Mouse (Mus musculus): ENCODE measurements around the gene F10. TPM values are rescaled to one million over a fixed set of nuclear protein-coding genes. Genes with fewer than 3 reads are reported as not detected.

Gene F10
- polyA plus RNA-seq, 1 experiment from 2014 or later = 0.88 TPM

DNA sequence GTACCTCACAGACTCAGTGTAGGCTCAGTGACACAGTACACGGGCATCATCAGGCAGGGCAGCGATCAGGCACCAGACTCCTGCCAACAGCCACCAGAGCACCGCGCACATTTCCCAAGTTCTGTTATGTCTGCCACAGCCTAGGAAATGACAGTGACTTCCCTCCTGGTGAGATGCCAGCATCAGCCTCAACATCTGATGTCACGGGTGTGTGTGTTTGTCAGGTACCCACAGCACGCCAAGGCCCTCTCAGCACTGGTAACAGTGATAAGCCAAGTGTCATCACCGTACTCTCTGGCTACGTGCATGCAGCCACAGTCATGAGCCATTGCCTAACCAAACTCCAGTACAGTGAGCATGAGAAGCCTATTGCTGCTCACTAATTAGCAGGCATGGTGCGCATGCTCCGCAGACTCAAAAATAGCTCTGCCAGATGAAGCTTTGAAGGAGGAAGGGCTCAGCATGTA lies 729 bp upstream of the F10 start:
- H3K9me3 ChIP-seq (ENCODE audit: control insufficient read depth, low read depth, low read length) = no peaks in the 10 kb centered on the region
- no peaks in the 10 kb centered on the region for H3K4me1 ChIP-seq (ENCODE audit: control insufficient read depth, insufficient read depth, low read length)
- no peaks in the 10 kb centered on the region for H3K27me3 ChIP-seq (ENCODE audit: control insufficient read depth, insufficient read depth, low read length)
- no peak overlapping the region for H3K4me3 ChIP-seq (ENCODE audit: low read depth, low read length)
- H3K4me2 ChIP-seq (replicated peaks; ENCODE audit: low read depth, low read length) = no peak overlapping the region
- no peaks in the 10 kb centered on the region for H3K36me3 ChIP-seq (ENCODE audit: control insufficient read depth, insufficient read depth, low read length)
- WGBS = 89% methylated on average over 10 of the region's 10 CpGs
- no peak overlapping the region for H3K9ac ChIP-seq (replicated peaks; ENCODE audit: low read depth, low read length)
- ATAC-seq (ENCODE audit: insufficient number of reproducible peaks, insufficient read depth, low FRiP score, low read depth) = no peak
- H3K27ac ChIP-seq (ENCODE audit: low read length) = no peak overlapping the region

DNA sequence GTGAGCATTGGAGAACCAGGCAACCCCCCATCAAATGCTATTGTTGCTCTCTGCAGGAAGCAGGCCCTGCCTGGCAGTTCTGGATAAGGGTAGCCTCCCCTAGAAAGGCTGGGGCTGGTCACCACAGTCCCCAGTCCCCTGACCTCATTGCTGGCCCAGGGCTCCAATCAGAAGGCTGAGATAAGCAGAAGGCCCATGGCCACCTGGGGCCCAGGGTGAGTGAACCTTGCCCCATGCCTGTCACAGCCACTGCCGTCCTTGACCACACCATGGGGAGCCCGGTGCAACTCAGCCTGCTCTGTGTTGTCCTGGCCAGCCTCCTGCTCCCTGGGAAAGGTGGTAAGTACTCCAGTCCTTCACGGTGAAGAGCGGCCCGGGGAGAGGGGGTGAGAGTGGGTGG lies 461 bp downstream of the F10 start:
- Histone ChIP-seq H3K27ac (ENCODE audit: low read length) (no peak overlapping the region), H3K4me3 (ENCODE audit: low read depth, low read length) (no peak overlapping the region), H3K36me3 (ENCODE audit: control insufficient read depth, insufficient read depth, low read length) (no peaks in the 10 kb centered on the region), H3K4me1 (ENCODE audit: control insufficient read depth, insufficient read depth, low read length) (no peaks in the 10 kb centered on the region), H3K9ac (replicated peaks; ENCODE audit: low read depth, low read length) (no peak overlapping the region), H3K9me3 (ENCODE audit: control insufficient read depth, low read depth, low read length) (no peaks in the 10 kb centered on the region), H3K4me2 (replicated peaks; ENCODE audit: low read depth, low read length) (no peak overlapping the region), H3K27me3 (ENCODE audit: control insufficient read depth, insufficient read depth, low read length) (no peaks in the 10 kb centered on the region)
- ATAC-seq (ENCODE audit: insufficient number of reproducible peaks, insufficient read depth, low FRiP score, low read depth) = no peak
- 39% methylated on average over 5 of the region's 5 CpGs for WGBS

DNA sequence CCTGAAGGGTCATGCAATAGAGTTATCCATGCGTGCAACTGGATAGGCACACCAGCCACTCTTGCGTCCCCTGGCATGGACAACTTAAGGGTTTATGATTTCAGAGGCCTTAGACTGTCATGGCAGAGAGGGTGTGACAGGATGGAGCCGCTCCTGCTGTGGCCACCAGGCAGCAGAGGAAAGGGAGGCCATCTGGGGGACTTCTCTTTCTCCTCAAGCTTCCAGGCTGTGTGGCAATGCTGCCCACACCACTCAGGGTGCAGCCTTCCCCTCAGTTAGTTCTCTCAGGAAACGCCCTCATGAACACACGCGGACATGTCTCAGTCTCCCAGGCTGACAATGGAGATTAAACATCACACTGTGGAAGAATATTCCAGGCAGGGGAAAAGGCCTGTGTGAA lies 1.9 kb downstream of the F10 start:
- WGBS = 89% methylated on average over 6 of the region's 6 CpGs
- no peak overlapping the region for H3K4me2 ChIP-seq (replicated peaks; ENCODE audit: low read depth, low read length)
- no peak overlapping the region for H3K27ac ChIP-seq (ENCODE audit: low read length)
- H3K4me1 ChIP-seq (ENCODE audit: control insufficient read depth, insufficient read depth, low read length) = no peaks in the 10 kb centered on the region
- H3K9ac ChIP-seq (replicated peaks; ENCODE audit: low read depth, low read length) = no peak overlapping the region
- H3K27me3 ChIP-seq (ENCODE audit: control insufficient read depth, insufficient read depth, low read length) = no peaks in the 10 kb centered on the region
- H3K4me3 ChIP-seq (ENCODE audit: low read depth, low read length) = no peak overlapping the region
- no peaks in the 10 kb centered on the region for H3K36me3 ChIP-seq (ENCODE audit: control insufficient read depth, insufficient read depth, low read length)
- H3K9me3 ChIP-seq (ENCODE audit: control insufficient read depth, low read depth, low read length) = no peaks in the 10 kb centered on the region
- no peak for ATAC-seq (ENCODE audit: insufficient number of reproducible peaks, insufficient read depth, low FRiP score, low read depth)

DNA sequence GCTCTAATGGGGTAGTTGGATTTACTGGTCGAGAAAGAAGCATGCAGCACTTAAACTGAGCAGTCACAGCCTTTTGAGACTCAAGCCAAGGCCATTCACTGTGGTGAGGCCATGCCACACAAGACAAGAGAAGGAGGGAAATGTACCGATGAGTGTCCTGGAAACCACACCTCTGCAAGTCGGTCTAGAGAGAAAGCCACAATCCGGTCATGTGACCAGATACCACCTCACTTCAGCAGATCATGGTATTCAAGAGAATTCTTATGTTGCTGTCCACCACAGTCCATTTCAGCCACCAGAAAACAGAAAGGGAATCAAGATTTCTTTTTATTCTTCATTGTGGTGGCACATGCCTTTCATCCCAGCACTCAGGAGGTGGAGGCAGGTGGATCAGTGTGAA lies 4.4 kb downstream of the F10 start:
- H3K27me3 ChIP-seq (ENCODE audit: control insufficient read depth, insufficient read depth, low read length) = no peaks in the 10 kb centered on the region
- WGBS = 83% methylated on average over 4 of the region's 4 CpGs
- ATAC-seq (ENCODE audit: insufficient number of reproducible peaks, insufficient read depth, low FRiP score, low read depth) = no peak

DNA sequence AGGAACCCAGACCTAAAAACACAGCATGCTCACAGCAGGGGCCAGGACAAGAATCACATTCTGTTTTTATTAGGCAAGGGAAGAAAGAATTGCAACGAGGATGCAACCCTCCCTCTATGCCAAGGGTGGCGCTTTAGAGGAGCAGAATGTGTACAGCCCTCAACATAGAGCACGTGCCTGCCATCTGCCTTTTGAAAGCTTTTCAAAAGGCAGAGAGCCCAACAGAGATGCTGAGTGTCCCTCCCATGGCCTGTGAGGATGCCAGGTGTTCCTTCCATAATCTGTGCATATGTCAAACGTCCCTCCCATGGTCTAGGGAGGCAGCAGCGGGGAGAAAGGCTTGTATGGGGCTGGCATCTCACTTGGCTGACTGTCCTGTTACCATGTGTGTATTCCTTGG lies 10.5 kb downstream of the F10 start:
- Histone ChIP-seq H3K9me3 (ENCODE audit: control insufficient read depth, low read depth, low read length) (no peaks in the 10 kb centered on the region), H3K4me3 (ENCODE audit: low read depth, low read length) (no peak overlapping the region), H3K27me3 (ENCODE audit: control insufficient read depth, insufficient read depth, low read length) (no peaks in the 10 kb centered on the region), H3K36me3 (ENCODE audit: control insufficient read depth, insufficient read depth, low read length) (no peaks in the 10 kb centered on the region), H3K4me2 (replicated peaks; ENCODE audit: low read depth, low read length) (no peak overlapping the region), H3K4me1 (ENCODE audit: control insufficient read depth, insufficient read depth, low read length) (no peaks in the 10 kb centered on the region), H3K27ac (ENCODE audit: low read length) (no peak overlapping the region), H3K9ac (replicated peaks; ENCODE audit: low read depth, low read length) (no peak overlapping the region)
- WGBS = 63% methylated on average over 5 of the region's 5 CpGs
- ATAC-seq (ENCODE audit: insufficient number of reproducible peaks, insufficient read depth, low FRiP score, low read depth) = no peak

More for the DNA sequence above, 4.4 kb downstream of the F10 start:
- no peak overlapping the region for H3K4me2 ChIP-seq (replicated peaks; ENCODE audit: low read depth, low read length)
- H3K27ac ChIP-seq (ENCODE audit: low read length) = no peak overlapping the region
- H3K36me3 ChIP-seq (ENCODE audit: control insufficient read depth, insufficient read depth, low read length) = no peaks in the 10 kb centered on the region
- H3K4me3 ChIP-seq (ENCODE audit: low read depth, low read length) = no peak overlapping the region
- no peak overlapping the region for H3K9ac ChIP-seq (replicated peaks; ENCODE audit: low read depth, low read length)
- H3K4me1 ChIP-seq (ENCODE audit: control insufficient read depth, insufficient read depth, low read length) = no peaks in the 10 kb centered on the region
- no peaks in the 10 kb centered on the region for H3K9me3 ChIP-seq (ENCODE audit: control insufficient read depth, low read depth, low read length)

DNA sequence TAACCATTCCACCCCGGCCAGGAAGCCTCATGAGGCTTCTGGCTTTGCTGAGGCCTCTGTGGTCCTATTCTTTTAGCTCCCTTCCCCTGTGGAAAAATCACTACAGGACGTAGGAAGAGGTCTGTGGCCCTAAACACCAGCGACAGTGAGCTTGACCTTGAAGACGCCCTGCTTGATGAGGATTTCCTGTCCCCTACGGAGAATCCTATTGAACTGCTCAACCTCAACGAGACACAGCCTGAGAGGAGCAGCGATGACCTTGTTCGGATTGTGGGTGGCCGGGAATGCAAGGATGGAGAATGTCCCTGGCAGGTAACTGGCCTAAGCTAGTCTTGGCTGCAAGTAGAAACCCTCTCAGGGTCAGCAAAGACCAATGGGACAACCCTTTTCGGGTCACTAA lies 13.4 kb downstream of the F10 start:
- Histone ChIP-seq H3K9me3 (ENCODE audit: control insufficient read depth, low read depth, low read length) (no peaks in the 10 kb centered on the region), H3K27ac (ENCODE audit: low read length) (no peak overlapping the region), H3K36me3 (ENCODE audit: control insufficient read depth, insufficient read depth, low read length) (no peaks in the 10 kb centered on the region), H3K9ac (replicated peaks; ENCODE audit: low read depth, low read length) (no peak overlapping the region), H3K27me3 (ENCODE audit: control insufficient read depth, insufficient read depth, low read length) (no peaks in the 10 kb centered on the region), H3K4me2 (replicated peaks; ENCODE audit: low read depth, low read length) (no peak overlapping the region), H3K4me3 (ENCODE audit: low read depth, low read length) (no peak overlapping the region), H3K4me1 (ENCODE audit: control insufficient read depth, insufficient read depth, low read length) (no peaks in the 10 kb centered on the region)
- WGBS = 84% methylated on average over 10 of the region's 10 CpGs
- no peak for ATAC-seq (ENCODE audit: insufficient number of reproducible peaks, insufficient read depth, low FRiP score, low read depth)

DNA sequence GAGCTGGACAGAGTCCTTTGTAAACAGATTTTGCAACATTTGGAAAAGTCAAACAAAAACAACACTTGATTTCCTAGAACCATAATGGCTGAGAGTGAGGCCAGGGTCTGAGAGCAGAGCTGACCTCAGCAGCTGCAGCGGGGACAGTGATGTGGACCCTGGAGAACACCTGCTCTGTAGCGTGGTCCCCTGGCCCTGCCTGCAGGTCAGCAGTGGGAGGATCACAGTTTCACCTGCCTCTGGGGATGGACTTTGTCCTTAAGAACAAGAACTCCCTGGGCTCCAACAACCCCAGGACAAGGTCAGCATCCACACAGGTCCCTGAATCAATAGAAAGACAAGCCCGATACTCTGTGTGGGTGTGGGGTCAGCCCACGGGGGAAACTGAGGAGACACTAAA lies 20.2 kb downstream of the F10 start:
- 72% methylated on average over 4 of the region's 4 CpGs for WGBS
- Histone ChIP-seq H3K4me1 (ENCODE audit: control insufficient read depth, insufficient read depth, low read length) (no peaks in the 10 kb centered on the region), H3K27me3 (ENCODE audit: control insufficient read depth, insufficient read depth, low read length) (no peaks in the 10 kb centered on the region), H3K4me3 (ENCODE audit: low read depth, low read length) (no peak overlapping the region), H3K4me2 (replicated peaks; ENCODE audit: low read depth, low read length) (no peak overlapping the region), H3K36me3 (ENCODE audit: control insufficient read depth, insufficient read depth, low read length) (no peaks in the 10 kb centered on the region), H3K9me3 (ENCODE audit: control insufficient read depth, low read depth, low read length) (no peaks in the 10 kb centered on the region), H3K9ac (replicated peaks; ENCODE audit: low read depth, low read length) (no peak overlapping the region), H3K27ac (ENCODE audit: low read length) (no peak overlapping the region)
- ATAC-seq (ENCODE audit: insufficient number of reproducible peaks, insufficient read depth, low FRiP score, low read depth) = no peak

DNA sequence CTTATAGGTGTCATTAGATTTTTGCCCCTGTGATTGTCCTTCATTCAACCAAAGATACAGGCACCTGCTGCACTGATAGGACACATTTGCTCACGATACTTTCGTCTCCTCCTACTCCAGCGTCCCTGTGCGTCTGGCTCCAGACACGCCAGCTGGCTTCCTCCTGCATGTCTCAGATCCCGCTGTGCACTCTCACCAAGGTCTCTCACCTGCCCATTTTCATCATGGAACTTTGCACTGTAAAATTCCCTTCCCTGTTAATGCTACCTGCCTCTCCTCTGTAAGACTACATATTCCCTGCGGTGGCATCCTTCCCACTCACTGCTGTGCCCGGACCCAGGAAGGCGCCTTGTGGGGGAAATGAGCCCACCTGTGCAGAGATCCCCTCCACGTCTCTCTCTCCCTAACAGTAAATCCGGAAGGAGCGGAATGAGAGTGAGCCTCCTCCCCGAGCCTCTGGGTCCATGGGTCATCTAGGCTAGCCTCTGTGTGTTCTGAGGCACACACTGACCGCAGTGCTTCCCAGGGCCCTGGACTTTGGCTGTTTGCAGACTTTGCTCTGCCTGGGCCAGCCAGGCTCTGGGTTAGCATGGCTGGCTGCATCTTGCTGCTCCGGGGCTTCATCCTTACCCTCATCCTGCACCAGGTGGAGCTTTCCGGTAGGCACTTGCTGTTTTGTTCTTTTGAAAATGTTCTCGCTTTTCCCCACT lies 23.5 kb downstream of the F10 start, which contains the start of gene Proz:
Gene Proz (plus strand): TSS at position 474 of the 710 bp plus-strand sequence.
- H3K9ac ChIP-seq (replicated peaks; ENCODE audit: low read depth, low read length) = no peak within 1 kb of the TSS
- WGBS = 74% methylated on average over 17 of the region's 17 CpGs

DNA sequence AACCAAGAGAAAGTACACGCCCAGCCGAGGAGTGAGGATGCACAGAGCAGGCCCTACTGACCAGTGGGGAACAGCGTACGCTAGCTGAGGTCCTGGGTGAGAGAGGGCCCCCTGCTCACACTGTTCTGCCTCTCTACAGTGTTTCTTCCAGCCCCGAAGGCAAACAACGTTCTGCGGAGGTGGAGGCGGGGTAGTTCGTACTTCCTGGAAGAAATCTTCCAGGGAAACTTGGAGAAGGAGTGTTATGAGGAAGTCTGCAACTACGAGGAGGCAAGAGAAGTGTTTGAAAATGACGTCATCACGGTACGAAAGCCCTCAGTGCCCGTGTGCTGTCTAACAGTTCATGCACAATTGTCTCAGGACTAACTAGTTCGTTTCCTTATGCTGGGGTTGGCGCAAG lies 26.0 kb downstream of the F10 start:
- Histone ChIP-seq H3K4me3 (ENCODE audit: low read depth, low read length) (no peak overlapping the region), H3K27ac (ENCODE audit: low read length) (no peak overlapping the region), H3K4me1 (ENCODE audit: control insufficient read depth, insufficient read depth, low read length) (no peaks in the 10 kb centered on the region), H3K9me3 (ENCODE audit: control insufficient read depth, low read depth, low read length) (no peaks in the 10 kb centered on the region), H3K36me3 (ENCODE audit: control insufficient read depth, insufficient read depth, low read length) (no peaks in the 10 kb centered on the region), H3K27me3 (ENCODE audit: control insufficient read depth, insufficient read depth, low read length) (no peaks in the 10 kb centered on the region), H3K4me2 (replicated peaks; ENCODE audit: low read depth, low read length) (no peak overlapping the region), H3K9ac (replicated peaks; ENCODE audit: low read depth, low read length) (no peak overlapping the region)
- 65% methylated on average over 16 of the region's 16 CpGs for WGBS
- no peak for ATAC-seq (ENCODE audit: insufficient number of reproducible peaks, insufficient read depth, low FRiP score, low read depth)

More for the DNA sequence above, 23.5 kb downstream of the F10 start, which contains the start of gene Proz:
- H3K4me1 ChIP-seq (ENCODE audit: control insufficient read depth, insufficient read depth, low read length) = no peaks in the 10 kb centered on the region
- H3K9me3 ChIP-seq (ENCODE audit: control insufficient read depth, low read depth, low read length) = no peaks in the 10 kb centered on the region
- no peaks in the 10 kb centered on the region for H3K27me3 ChIP-seq (ENCODE audit: control insufficient read depth, insufficient read depth, low read length)
- H3K4me3 ChIP-seq (ENCODE audit: low read depth, low read length) = no peak within 1 kb of the TSS
- no peak within 1 kb of the TSS for H3K4me2 ChIP-seq (replicated peaks; ENCODE audit: low read depth, low read length)
- H3K36me3 ChIP-seq (ENCODE audit: control insufficient read depth, insufficient read depth, low read length) = no peaks in the 10 kb centered on the region
- no peak for ATAC-seq (ENCODE audit: insufficient number of reproducible peaks, insufficient read depth, low FRiP score, low read depth)
- H3K27ac ChIP-seq (ENCODE audit: low read length) = no peak within 1 kb of the TSS
